Comparison of ENCODE assay signal across 15 mouse cellular contexts in the genomic region with DNA sequence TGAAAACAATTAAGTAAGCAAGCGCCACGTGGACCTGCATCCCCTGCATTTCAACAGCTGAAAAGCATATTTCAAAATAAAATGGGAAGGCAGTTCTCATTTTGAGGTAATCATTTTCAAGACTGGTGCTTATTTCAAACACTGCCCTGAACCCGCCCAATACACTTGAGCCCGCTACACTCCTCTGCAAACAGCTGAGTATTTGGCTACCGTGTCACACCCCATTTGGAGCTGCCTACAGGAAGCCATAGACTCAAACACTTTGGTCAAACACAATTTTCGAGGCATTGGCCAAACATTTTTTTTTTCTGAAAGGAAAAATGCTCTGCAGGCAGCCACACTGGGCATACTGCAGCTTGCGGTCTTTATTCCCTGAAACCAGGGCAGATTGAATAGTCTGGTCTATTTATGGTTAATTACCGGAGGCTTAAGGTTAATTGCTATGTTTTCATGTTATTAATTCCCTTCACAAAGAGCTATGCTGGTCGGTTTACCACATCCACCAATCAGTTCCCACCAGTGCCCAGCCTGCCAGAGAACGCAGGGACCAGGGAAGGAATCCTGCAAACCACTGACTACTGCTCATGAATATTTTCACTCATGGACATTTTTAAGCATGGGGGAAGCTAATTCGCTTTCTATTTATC.
DNase-seq lines count a peak whose midpoint lies in the region; ATAC-seq lines count a peak whose summit lies in the region.
"Had no signal": no experiment of that assay in that cellular context is flagged by ENCODE, and none has a peak within 500 bp of the region (broad histone marks: within the 10 kb centered on the region; RNA-seq: fewer than 3 reads in every experiment).

No protein-coding gene starts in this region.

- DNase-seq in embryo, embryonic 11 days = peak; percentile 12
- DNase-seq in embryo, embryonic 9.5 days (ENCODE audit: extremely low spot score) = no peak
- peak; percentile 30 for DNase-seq in forebrain, embryonic 10.5 days (ENCODE audit: extremely low spot score, low spot score)
- DNase-seq in left cerebral cortex, adult 11 months (ENCODE audit: low spot score) = no peak
- no peak for DNase-seq in left cerebral cortex, postnatal 25 days (ENCODE audit: low spot score in 2 of 2)
- DNase-seq: adrenal gland, adult 8-10 months; heart, postnatal 14 days; kidney, adult 2 months; liver, embryonic 13.5 days; thymus, adult 18-20 months had no signal

- 42% methylated on average over 11 of the region's 11 CpGs for WGBS in forebrain, embryonic 10.5 days
- WGBS in hindbrain, embryonic 16.5 days = 45% methylated on average over 11 of the region's 11 CpGs
- WGBS in midbrain, embryonic 13.5 days = 59% methylated on average over 11 of the region's 11 CpGs

- no peak overlapping the region for H3K4me3 ChIP-seq in forebrain, embryonic 10.5 days
- no peak overlapping the region for H3K4me3 ChIP-seq in hindbrain, embryonic 16.5 days (ENCODE audit: low read length)
- no peak overlapping the region for H3K4me3 ChIP-seq in midbrain, embryonic 13.5 days (replicated peaks)
- H3K4me3 ChIP-seq: erythroblast, embryonic 14.5 days; layer of hippocampus, adult 2 months; liver, embryonic 13.5 days had no signal

- intact Hi-C loops in left cerebral cortex, postnatal 25 days (cut with DNase I) = no loop called here

- no peaks in the 10 kb centered on the region for H3K9me3 ChIP-seq in forebrain, embryonic 10.5 days
- H3K9me3 ChIP-seq in hindbrain, embryonic 16.5 days (ENCODE audit: control insufficient read depth, low read length) = no peaks in the 10 kb centered on the region
- H3K9me3 ChIP-seq in midbrain, embryonic 13.5 days = no peaks in the 10 kb centered on the region
- H3K9me3 ChIP-seq: liver, embryonic 13.5 days had no signal

- no peak overlapping the region for H3K4me2 ChIP-seq in hindbrain, embryonic 16.5 days (ENCODE audit: low read length)
- no peak overlapping the region for H3K4me2 ChIP-seq in midbrain, embryonic 13.5 days (replicated peaks)
- H3K4me2 ChIP-seq: liver, embryonic 13.5 days had no signal

- H3K4me1 ChIP-seq in forebrain, embryonic 10.5 days = peaks cover 13% of the 10 kb centered on the region
- H3K4me1 ChIP-seq in hindbrain, embryonic 16.5 days (ENCODE audit: control insufficient read depth, insufficient read depth, low read depth, low read length) = no peaks in the 10 kb centered on the region
- H3K4me1 ChIP-seq in midbrain, embryonic 13.5 days (replicated peaks) = no peaks in the 10 kb centered on the region
- H3K4me1 ChIP-seq: liver, embryonic 13.5 days had no signal

- peak; percentile 34; the same call in 1 of the 2 replicates for ATAC-seq in hindbrain, embryonic 16.5 days
- peak; percentile 86 for ATAC-seq in midbrain, embryonic 13.5 days
- ATAC-seq in megakaryocyte-erythroid progenitor cell, adult 5-6 weeks (replicated peaks; ENCODE audit: low FRiP score, low TSS enrichment, poor library complexity, severe bottlenecking) = no peak

- H3K27me3 ChIP-seq in forebrain, embryonic 10.5 days (ENCODE audit: poor library complexity, severe bottlenecking) = peaks cover 48% of the 10 kb centered on the region
- H3K27me3 ChIP-seq in hindbrain, embryonic 16.5 days (replicated peaks; ENCODE audit: control insufficient read depth, insufficient read depth, low read length) = no peaks in the 10 kb centered on the region
- no peaks in the 10 kb centered on the region for H3K27me3 ChIP-seq in midbrain, embryonic 13.5 days
- H3K27me3 ChIP-seq: liver, embryonic 13.5 days had no signal

- H3K36me3 ChIP-seq in forebrain, embryonic 10.5 days (replicated peaks) = no peaks in the 10 kb centered on the region
- no peaks in the 10 kb centered on the region for H3K36me3 ChIP-seq in hindbrain, embryonic 16.5 days (ENCODE audit: control insufficient read depth, insufficient read depth, low read length)
- no peaks in the 10 kb centered on the region for H3K36me3 ChIP-seq in midbrain, embryonic 13.5 days
- H3K36me3 ChIP-seq: liver, embryonic 13.5 days had no signal

- H3K9ac ChIP-seq in hindbrain, embryonic 16.5 days (ENCODE audit: low read depth, low read length) = no peak overlapping the region
- no peak overlapping the region for H3K9ac ChIP-seq in midbrain, embryonic 13.5 days (replicated peaks)
- H3K9ac ChIP-seq: liver, embryonic 13.5 days had no signal

- H3K27ac ChIP-seq in forebrain, embryonic 10.5 days = no peak overlapping the region
- no peak overlapping the region for H3K27ac ChIP-seq in hindbrain, embryonic 16.5 days (ENCODE audit: low read depth, low read length)
- H3K27ac ChIP-seq in midbrain, embryonic 13.5 days = no peak overlapping the region
- H3K27ac ChIP-seq: layer of hippocampus, adult 2 months; liver, embryonic 13.5 days had no signal

Comparison
In these comparisons a context has a peak if more than half of its experiments do, and no peak if none do; other contexts are left out.
1. DNase-seq: peak in embryo, embryonic 11 days (single experiment) and forebrain, embryonic 10.5 days (single experiment); none in embryo, embryonic 9.5 days (single experiment), left cerebral cortex, adult 11 months (single experiment) and left cerebral cortex, postnatal 25 days (0 of 2).